Mouse (Mus musculus): ENCODE results near the gene March7. TPM values are rescaled to one million over a fixed set of nuclear protein-coding genes. Genes with fewer than 3 reads are reported as not detected.

Gene March7
- polyA plus RNA-seq, 2 experiments = 59.7 to 77.8 TPM

DNA sequence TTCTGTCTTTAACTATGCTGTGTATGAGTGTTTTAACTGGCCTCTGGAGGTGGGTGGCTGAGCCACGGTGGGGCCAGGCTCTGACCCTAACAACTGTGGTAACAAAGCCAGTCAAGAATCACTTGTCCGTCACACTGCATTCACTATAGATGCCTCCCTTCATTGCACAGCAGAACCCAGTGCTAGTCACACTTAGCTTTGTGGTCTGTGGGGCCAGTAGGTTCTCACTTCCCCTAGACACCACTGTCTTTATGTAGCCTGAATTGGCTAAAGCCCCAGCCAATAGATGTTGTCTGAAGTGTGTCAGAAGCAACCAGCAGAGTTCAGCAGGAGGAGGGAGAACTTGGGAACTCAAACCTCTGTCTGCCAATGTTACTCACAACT, 37.2 kb upstream of the March7 start:
- no peak for DNase-seq (ENCODE audit: low spot score)
- ATAC-seq (ENCODE audit: low FRiP score, low read depth) = no peak
- 79% methylated on average over 2 of the region's 2 CpGs for WGBS

DNA sequence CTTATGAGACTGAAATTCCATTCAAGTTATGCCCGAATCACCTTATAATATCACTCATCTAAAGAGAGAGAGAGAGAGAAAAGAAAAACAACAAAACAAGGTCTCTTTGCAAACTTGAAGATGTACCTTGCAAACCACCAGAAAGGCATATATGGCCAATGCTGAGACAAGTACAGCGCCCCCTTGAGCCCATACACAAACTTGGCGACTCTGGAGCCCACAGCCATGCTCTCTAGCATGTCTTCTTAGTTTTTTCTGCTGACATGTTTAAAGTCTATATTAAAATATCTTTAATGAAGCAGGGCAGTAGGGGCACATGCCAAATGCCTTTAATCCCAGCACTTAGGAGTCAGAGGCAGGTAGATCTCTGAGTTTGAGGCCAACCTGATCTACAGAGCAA, 36.5 kb upstream of the March7 start:
- H3K36me3 ChIP-seq (ENCODE audit: control insufficient read depth, insufficient read depth, low read length) = no peaks in the 10 kb centered on the region
- no peaks in the 10 kb centered on the region for H3K27me3 ChIP-seq (ENCODE audit: control insufficient read depth, insufficient read depth, low read length)
- H3K27ac ChIP-seq (replicated peaks; ENCODE audit: low read depth, low read length) = no peak overlapping the region
- H3K4me2 ChIP-seq (replicated peaks; ENCODE audit: low read depth, low read length, severe bottlenecking) = no peak overlapping the region
- WGBS = 60% methylated on average over 3 of the region's 3 CpGs
- TF ChIP-seq POLR2A (IDR thresholded peaks at IDR 0.05; ENCODE audit: borderline replicate concordance, extremely low read depth, insufficient read depth, insufficient read length) = no peak
- no peak for ATAC-seq (ENCODE audit: low FRiP score, low read depth)
- no peaks in the 10 kb centered on the region for H3K4me1 ChIP-seq (ENCODE audit: control insufficient read depth, insufficient read depth, low read length)
- no peak for DNase-seq (ENCODE audit: low spot score)
- no peaks in the 10 kb centered on the region for H3K9me3 ChIP-seq (ENCODE audit: control insufficient read depth, low read length)
- no peak overlapping the region for H3K4me3 ChIP-seq (replicated peaks; ENCODE audit: low read length)
- H3K9ac ChIP-seq (ENCODE audit: low read depth, low read length, severe bottlenecking) = no peak overlapping the region

More for the DNA sequence above, 37.2 kb upstream of the March7 start:
- Histone ChIP-seq H3K4me1 (ENCODE audit: control insufficient read depth, insufficient read depth, low read length) (no peaks in the 10 kb centered on the region), H3K9me3 (ENCODE audit: control insufficient read depth, low read length) (no peaks in the 10 kb centered on the region), H3K4me2 (replicated peaks; ENCODE audit: low read depth, low read length, severe bottlenecking) (no peak overlapping the region), H3K27ac (replicated peaks; ENCODE audit: low read depth, low read length) (no peak overlapping the region), H3K4me3 (replicated peaks; ENCODE audit: low read length) (no peak overlapping the region), H3K36me3 (ENCODE audit: control insufficient read depth, insufficient read depth, low read length) (no peaks in the 10 kb centered on the region), H3K27me3 (ENCODE audit: control insufficient read depth, insufficient read depth, low read length) (no peaks in the 10 kb centered on the region), H3K9ac (ENCODE audit: low read depth, low read length, severe bottlenecking) (no peak overlapping the region)
- TF ChIP-seq POLR2A (IDR thresholded peaks at IDR 0.05; ENCODE audit: borderline replicate concordance, extremely low read depth, insufficient read depth, insufficient read length) = no peak

DNA sequence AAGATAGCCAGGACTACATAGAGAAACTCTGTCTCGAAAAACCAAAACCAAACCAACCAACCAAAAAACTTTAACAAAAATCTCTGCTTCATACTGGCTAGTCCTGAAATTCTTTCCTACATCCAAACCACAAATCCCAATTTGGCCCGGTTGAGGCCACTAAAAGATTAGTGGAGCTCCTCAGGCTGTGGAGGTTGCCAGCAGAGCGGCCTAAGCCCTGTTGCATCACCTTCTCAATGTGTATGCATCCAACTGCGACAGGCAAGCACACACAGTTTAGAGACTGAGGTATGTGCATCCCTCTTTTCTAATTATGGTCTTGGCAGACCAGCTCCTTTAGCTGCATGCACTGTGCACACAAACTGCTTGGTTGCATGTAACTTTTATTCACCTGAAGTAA, 36.1 kb upstream of the March7 start:
- H3K4me2 ChIP-seq (replicated peaks; ENCODE audit: low read depth, low read length, severe bottlenecking) = no peak overlapping the region
- no peak overlapping the region for H3K9ac ChIP-seq (ENCODE audit: low read depth, low read length, severe bottlenecking)
- TF ChIP-seq POLR2A (IDR thresholded peaks at IDR 0.05; ENCODE audit: borderline replicate concordance, extremely low read depth, insufficient read depth, insufficient read length) = no peak
- H3K4me3 ChIP-seq (replicated peaks; ENCODE audit: low read length) = no peak overlapping the region
- no peaks in the 10 kb centered on the region for H3K9me3 ChIP-seq (ENCODE audit: control insufficient read depth, low read length)
- no peak for DNase-seq (ENCODE audit: low spot score)
- no peak for ATAC-seq (ENCODE audit: low FRiP score, low read depth)
- WGBS = 88% methylated on average over 4 of the region's 4 CpGs
- no peaks in the 10 kb centered on the region for H3K36me3 ChIP-seq (ENCODE audit: control insufficient read depth, insufficient read depth, low read length)
- no peaks in the 10 kb centered on the region for H3K4me1 ChIP-seq (ENCODE audit: control insufficient read depth, insufficient read depth, low read length)
- H3K27ac ChIP-seq (replicated peaks; ENCODE audit: low read depth, low read length) = no peak overlapping the region
- no peaks in the 10 kb centered on the region for H3K27me3 ChIP-seq (ENCODE audit: control insufficient read depth, insufficient read depth, low read length)

DNA sequence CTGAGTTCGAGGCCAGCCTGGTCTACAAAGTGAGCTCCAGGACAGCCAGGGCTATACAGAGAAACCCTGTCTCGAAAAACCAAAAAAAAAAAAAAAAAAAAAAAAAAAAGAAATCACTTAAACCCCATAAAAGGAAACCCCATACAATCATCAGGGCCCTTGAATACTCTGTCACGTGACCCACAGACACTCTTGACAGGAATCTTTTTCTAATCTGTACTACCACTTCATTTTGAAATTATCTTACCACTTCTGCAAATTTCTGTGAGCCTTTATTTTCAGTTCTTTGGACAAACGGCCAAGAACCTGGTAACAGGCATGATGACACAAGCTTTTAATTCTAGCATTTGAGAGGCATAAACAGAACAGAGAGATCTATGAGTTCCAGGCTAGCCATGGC, 34.6 kb upstream of the March7 start:
- no peaks in the 10 kb centered on the region for H3K27me3 ChIP-seq (ENCODE audit: control insufficient read depth, insufficient read depth, low read length)
- TF ChIP-seq POLR2A (IDR thresholded peaks at IDR 0.05; ENCODE audit: borderline replicate concordance, extremely low read depth, insufficient read depth, insufficient read length) = no peak
- ATAC-seq (ENCODE audit: low FRiP score, low read depth) (no peak), DNase-seq (ENCODE audit: low spot score) (no peak)
- no peak overlapping the region for H3K27ac ChIP-seq (replicated peaks; ENCODE audit: low read depth, low read length)
- no peak overlapping the region for H3K4me2 ChIP-seq (replicated peaks; ENCODE audit: low read depth, low read length, severe bottlenecking)
- H3K4me1 ChIP-seq (ENCODE audit: control insufficient read depth, insufficient read depth, low read length) = no peaks in the 10 kb centered on the region
- no peaks in the 10 kb centered on the region for H3K36me3 ChIP-seq (ENCODE audit: control insufficient read depth, insufficient read depth, low read length)
- H3K9ac ChIP-seq (ENCODE audit: low read depth, low read length, severe bottlenecking) = no peak overlapping the region
- no peak overlapping the region for H3K4me3 ChIP-seq (replicated peaks; ENCODE audit: low read length)
- WGBS = 91% methylated on average over 3 of the region's 4 CpGs
- no peaks in the 10 kb centered on the region for H3K9me3 ChIP-seq (ENCODE audit: control insufficient read depth, low read length)

DNA sequence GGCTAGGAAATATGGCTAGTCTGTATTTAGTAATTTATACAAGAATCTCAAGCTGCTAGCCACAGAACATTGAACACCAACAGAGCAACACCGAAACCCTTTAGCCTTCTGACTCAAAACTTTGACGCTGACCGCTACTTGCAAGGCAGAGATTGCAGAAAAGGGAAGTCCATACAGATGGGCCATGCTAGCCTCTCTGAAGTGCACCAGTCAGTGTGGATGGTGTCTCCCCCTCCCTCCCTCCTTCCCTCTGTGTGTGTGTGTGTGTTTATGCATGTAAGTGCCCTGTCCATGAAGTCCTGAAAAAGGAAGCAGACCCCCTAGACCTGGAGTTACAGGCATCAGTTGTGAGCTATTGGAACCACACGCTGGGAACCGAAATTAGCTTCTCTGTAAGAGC, 33.6 kb upstream of the March7 start:
- ATAC-seq (ENCODE audit: low FRiP score, low read depth) (no peak), DNase-seq (ENCODE audit: low spot score) (no peak)
- 84% methylated on average over 5 of the region's 5 CpGs for WGBS
- H3K4me2 ChIP-seq (replicated peaks; ENCODE audit: low read depth, low read length, severe bottlenecking) = no peak overlapping the region
- H3K9me3 ChIP-seq (ENCODE audit: control insufficient read depth, low read length) = no peaks in the 10 kb centered on the region
- no peaks in the 10 kb centered on the region for H3K27me3 ChIP-seq (ENCODE audit: control insufficient read depth, insufficient read depth, low read length)
- H3K4me1 ChIP-seq (ENCODE audit: control insufficient read depth, insufficient read depth, low read length) = no peaks in the 10 kb centered on the region
- H3K27ac ChIP-seq (replicated peaks; ENCODE audit: low read depth, low read length) = no peak overlapping the region
- no peak for TF ChIP-seq POLR2A (IDR thresholded peaks at IDR 0.05; ENCODE audit: borderline replicate concordance, extremely low read depth, insufficient read depth, insufficient read length)
- H3K36me3 ChIP-seq (ENCODE audit: control insufficient read depth, insufficient read depth, low read length) = no peaks in the 10 kb centered on the region
- no peak overlapping the region for H3K9ac ChIP-seq (ENCODE audit: low read depth, low read length, severe bottlenecking)
- H3K4me3 ChIP-seq (replicated peaks; ENCODE audit: low read length) = no peak overlapping the region

DNA sequence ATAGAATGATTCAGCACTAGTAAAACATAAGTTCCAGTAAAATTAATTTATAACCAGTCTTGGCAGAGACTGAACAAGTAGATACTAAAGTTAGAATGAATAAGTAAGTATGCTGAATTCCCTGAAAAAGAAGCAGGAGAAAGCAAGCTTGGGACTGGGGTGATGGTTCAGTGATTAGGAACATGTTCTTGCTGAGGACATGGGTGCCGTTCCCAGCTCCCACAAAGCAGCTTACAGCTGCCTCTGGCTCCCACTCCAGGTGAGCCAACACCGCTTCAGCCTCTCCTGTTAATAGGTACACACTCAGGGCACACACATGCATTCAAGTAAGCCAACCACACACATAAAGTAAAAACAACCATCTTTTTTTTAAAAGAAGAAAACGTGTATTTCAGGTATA, 32.2 kb upstream of the March7 start:
- DNase-seq (ENCODE audit: low spot score) = no peak
- no peaks in the 10 kb centered on the region for H3K4me1 ChIP-seq (ENCODE audit: control insufficient read depth, insufficient read depth, low read length)
- H3K4me3 ChIP-seq (replicated peaks; ENCODE audit: low read length) = no peak overlapping the region
- no peaks in the 10 kb centered on the region for H3K36me3 ChIP-seq (ENCODE audit: control insufficient read depth, insufficient read depth, low read length)
- H3K9me3 ChIP-seq (ENCODE audit: control insufficient read depth, low read length) = no peaks in the 10 kb centered on the region
- 74% methylated on average over 3 of the region's 3 CpGs for WGBS
- no peak for TF ChIP-seq POLR2A (IDR thresholded peaks at IDR 0.05; ENCODE audit: borderline replicate concordance, extremely low read depth, insufficient read depth, insufficient read length)
- no peak overlapping the region for H3K27ac ChIP-seq (replicated peaks; ENCODE audit: low read depth, low read length)
- H3K9ac ChIP-seq (ENCODE audit: low read depth, low read length, severe bottlenecking) = no peak overlapping the region
- H3K4me2 ChIP-seq (replicated peaks; ENCODE audit: low read depth, low read length, severe bottlenecking) = no peak overlapping the region
- no peaks in the 10 kb centered on the region for H3K27me3 ChIP-seq (ENCODE audit: control insufficient read depth, insufficient read depth, low read length)
- ATAC-seq (ENCODE audit: low FRiP score, low read depth) = no peak

Measured in limb, embryonic 14.5 days (tissue).